Mouse (Mus musculus) gonadal fat pad, adult 2 months (tissue): ENCODE data around the gene Plxna1. TPM values are rescaled to one million over a fixed set of nuclear protein-coding genes. Genes with fewer than 3 reads are reported as not detected.

Experiments
- DNase-seq: peaks from one replicate; pipeline ENCODE4 v3.0.0-alpha.2; 2012; ENCODE audit warnings: low read depth
- polyA plus RNA-seq: library from polyadenylated mRNA; depleted of rRNA; stranded (reverse); fragments of >200 nt; gene quantifications from 2 replicates; pipeline ENCODE4 v1.2.3, GENCODE M21; 2012; rRNA removed

Gene Plxna1
- 46.1 and 54.6 TPM in 2 replicates for polyA plus RNA-seq

DNA sequence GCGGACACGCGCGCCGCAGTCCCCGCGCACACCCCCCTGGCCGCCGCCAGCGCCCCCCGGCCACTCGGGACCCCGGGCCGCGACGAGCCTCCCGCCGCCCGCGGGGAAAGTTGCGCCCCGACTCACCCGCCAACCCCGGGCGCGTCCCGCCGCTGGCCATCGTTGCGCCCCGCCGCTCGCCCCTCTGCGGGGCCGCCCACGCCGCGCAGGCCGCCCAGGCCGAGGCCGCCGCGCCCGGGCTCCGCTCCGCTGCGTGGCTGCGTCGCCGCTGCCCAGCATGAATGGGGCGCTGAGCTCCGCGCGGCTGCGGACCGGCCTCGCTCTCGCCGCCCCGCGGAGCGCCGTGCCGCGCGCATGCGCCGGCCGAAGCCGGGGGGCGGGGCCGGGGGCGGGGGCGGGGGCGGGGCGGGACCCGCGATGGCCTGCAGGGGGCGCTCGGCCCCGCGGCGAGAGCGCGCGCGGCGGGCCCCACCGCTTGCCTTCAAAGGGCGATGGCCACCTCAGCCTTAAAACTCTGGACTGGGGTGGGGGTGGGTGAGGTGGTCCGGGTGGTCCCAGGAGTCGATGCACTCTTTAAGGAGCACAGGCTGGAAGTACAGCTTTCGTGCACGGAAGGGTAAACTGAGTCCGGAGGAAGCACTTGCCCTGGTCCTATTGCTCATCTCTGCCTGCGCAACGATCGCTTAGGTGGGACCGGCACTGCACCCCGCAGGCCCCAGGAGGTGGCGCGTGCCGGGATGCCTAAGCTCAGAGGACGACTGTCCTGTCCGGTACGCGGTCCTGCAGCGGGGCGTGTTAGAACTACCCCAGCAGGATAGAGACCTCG is at the start of gene Plxna1:
Plxna1 (minus strand) TSS at position 340 of the 826 bp plus-strand sequence.
- DNase-seq = no peak

DNA sequence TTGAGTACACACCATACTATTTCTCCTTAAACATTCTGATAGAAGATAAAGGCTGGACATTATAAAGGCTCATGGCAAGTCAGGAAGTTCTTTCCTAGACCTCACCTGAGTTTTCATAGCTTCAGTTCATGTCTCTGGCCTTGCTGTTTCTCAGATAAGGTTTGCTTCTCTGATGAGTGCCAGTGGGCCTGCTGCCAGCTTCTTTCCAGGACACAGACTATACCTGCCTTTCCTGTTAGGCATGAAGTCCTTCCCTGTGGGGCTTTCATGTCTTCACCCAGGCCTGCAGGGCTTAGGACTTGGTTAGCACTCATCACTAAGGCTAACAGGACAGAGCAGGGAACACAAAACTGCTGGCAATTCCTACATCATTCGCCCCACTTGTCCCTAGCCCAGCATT is 46.6 kb upstream of the Plxna1 start:
- DNase-seq = no peak

DNA sequence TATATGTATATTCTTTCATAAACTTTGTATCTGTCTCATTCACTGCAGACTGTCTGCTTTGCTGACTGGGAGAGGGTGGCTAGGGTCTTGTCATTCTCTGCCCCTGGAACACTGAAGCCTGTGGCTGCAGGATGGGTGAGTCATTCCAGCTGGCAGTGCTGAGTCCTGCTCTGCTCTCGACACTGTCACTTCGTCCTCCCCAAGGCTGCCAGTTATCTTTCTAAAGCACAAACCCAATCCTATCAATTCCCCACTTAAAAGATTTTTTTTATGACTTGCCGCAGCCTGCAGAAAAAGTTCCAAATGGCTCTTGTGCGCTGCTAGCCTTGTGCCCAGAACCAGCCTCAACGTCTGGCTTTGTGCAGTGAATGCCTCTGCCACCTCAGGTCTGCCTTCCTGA is 45.8 kb upstream of the Plxna1 start:
- no peak for DNase-seq

DNA sequence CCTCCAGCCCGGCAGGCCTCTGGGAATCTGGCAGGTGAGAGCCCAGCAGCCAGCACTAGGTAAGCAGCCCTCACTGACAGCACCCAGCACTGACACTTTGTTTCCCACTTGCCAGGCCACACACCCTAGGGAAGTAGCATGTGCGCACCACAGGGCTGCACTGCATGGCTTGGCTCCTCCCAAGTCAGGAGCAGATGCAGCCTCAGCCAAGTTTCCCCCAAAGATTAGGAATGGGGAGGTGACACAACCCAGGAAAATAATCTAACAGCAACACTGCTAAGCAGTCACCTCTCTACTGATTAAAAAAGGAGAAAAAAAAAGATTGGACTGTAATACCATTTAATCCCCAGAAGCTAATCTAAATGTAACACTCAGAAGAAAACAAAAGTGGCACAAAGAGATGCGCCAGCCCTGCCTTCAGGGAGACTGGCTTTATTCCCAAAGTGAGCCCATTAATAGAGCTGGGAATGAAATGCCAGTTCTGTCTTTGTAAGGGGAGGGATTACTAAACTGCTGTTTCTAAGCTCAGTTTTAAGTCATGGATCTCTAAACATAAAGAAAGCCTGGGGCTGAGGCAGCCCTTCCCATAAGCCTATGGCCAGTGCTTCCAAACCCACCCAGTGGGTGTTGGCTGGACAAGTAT is 44.9 kb upstream of the Plxna1 start:
- peak; percentile 16 for DNase-seq

DNA sequence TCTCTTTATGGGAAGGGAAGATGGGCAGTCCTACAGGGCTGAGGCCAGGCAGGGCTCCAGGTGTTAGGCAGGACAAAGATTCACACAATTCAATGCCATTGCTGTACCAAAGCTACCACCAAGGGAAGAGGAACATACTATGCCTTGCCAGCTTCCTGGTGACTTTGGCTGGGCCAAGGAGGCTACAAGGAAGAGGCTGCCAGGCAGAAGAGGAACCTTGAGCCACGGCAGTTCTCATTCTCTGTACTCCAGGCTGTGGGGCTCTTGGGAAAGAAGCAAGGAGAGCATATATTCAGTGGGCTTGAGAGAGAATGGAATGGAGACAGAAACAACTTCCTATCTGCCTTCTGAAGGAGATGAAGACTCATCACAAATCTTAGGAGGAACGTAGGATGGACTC is 42.5 kb upstream of the Plxna1 start:
- no peak for DNase-seq

DNA sequence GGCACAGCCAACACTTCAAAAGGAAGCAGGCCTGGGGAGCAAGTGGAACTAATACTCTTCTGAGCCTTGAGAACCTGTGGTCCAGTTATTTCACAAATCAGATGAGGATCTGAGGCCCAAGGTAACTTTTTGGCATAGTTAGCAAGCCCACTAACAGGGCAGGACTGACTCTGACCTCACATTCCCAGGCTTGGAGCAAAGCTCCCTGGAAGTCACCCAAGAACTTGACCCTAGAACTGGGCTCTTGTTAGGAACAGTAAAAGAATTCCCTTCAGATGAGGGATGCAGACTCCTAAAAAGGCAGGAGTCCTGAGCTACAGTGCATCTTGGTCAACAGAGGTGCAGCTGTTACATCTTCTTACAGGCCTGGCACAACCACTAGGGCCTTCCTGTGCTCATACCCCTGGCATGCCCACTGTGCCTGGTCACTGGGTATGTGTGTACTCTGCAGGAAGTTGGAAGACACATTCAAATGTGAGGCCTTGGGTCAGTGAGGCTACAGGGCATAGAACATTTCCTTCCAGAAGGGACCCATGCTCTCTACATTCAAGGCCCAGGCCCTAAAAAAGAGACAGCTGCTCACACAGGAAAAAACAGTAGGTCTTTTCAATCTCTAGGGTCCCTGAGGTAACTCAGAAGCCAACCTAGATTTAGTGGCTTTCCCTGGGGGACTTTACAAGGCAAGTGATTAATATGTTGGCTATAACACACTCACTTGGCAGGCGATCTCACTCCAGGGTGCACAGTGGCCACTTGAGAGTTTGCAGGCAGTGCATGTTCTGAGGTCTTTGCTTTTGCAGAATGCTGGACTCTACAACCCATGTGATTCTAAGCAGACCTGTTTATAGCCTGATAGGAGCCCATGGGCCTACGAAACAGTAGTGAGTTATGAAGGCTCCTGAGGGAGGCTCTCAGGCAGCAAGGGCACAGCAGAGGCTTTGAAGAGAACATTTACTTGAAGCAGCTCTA is 41.1 kb upstream of the Plxna1 start:
- DNase-seq = no peak

DNA sequence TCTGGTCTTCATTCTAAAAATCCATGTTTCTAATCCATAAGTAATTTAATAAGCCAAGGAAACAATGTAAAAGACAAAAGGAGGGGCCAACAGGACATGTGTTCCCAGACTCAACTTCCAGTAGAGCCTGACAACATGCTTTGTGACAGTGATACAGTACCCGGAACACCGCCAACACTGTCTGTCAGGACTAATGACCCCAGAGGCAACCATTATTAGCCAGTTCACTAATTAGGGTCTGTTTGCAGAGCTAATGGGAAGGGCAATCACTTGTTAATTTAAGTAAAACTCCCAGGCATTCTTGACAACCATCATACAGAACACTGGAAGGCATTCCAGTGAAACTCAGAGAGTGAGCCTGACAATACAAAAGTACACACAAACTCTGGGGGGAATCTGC is 40.0 kb upstream of the Plxna1 start:
- DNase-seq = no peak

DNA sequence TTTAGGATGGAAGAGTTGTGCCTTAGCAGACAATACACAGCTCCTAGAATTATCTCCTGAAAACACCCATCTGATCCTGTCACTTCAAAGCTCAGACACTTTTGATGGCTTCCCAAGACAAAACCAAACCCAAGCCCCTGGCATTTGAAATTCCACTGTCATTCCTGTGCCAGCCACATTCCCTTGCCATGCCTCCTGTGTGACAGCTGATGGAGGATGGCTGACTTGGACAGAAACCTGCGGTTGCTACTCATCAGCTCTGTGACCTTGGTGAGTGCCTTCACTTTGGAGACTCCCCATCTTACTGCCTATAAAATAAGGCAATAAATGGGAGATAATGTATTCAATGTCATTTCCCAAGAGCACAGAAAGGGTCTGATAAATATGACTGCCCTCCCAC is 37.1 kb upstream of the Plxna1 start:
- no peak for DNase-seq

DNA sequence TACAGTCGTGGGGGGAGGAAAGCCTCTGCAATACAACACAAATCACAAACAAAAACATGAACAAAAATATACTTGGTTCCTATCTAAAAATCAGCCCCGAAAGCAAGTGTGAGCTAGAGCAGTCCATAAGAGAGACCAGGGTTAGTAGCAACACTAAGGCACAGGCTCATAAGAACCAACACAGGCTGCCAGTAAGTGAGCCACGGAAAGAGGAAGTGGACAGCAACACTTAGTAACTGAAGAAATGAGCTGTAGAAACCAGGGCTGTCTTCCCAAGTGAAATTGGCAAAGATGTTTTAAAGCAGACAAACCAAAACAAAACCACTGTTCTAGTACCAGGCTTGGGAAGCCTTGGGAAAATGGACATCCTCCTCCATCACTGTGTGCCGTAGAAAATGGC is 35.5 kb upstream of the Plxna1 start:
- DNase-seq = no peak

DNA sequence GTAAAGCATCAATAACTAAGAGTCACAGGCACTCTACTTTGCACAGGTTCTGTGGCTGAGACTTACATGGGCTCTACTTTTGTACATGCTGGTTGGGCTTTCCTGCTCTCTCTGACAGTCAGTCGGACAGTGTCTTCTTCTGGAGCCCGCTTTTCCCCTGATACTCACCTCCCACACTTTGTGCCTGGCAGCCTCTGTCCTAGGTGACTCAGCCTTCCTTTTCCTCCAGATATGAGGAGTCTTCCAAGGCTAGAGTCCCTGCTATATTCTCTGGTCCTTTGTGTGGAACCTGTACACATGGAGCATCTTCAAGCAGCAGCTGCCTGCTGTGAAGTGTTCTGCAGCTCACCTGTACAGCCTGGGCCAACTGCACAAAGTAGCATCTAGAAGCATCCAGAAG is 31.4 kb upstream of the Plxna1 start:
- no peak for DNase-seq

DNA sequence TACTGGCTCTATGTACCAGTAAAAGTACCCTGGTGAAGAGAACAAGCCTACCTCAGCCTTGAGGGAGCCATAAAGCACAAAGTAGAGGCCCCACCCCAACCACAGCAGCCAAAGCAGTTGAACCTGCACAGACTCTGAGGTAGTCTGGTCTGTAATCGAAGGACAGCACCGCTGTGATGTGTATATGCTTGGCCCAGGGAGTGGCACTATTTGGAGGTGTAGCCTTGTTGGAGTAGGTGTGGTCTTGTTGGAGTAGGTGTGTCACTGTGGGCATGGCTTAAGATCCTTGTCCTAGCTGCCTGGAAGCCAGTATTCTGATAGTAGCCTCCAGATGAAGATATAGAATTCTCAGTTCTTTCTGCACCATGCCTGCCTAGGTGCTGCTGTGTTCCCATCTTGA is 29.8 kb upstream of the Plxna1 start:
- DNase-seq = no peak

DNA sequence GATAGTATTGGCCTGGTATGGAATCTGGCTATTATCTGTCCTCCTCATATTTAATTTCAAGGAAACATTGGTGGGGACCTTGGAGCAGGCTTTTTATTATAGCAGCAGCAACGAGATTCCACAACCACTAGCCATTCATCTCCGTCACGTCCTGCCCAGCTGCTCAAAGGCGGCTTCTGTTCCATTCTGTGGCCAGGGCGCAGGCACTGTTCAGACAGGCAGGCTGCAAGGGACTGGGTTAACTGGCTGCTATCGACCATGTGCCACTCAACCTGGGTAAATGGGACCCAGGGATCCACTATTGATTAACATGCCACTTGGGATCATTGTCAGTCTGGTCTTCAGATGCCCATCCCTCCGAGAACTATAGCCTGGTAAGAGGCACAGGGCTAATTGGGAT is 27.4 kb upstream of the Plxna1 start:
- no peak for DNase-seq

DNA sequence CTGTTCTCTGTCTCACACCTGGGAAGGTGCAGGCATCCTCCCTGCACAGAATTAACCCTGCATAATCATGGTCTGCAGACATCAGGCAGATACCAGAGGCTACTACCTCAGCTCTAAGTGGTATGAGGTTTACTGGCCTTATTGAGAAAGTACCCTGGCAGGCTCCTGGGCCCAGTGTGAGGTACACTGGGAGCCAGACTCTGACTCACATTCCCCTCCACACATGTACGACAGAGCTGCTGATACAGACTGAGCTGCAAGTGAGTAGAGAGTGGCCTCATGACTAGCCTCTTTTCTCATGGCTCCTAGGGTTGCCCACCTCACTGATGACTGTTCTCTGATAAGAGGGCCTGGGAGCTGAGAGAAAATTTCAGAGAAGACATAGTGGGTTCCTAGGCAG is 24.5 kb upstream of the Plxna1 start:
- DNase-seq = no peak

DNA sequence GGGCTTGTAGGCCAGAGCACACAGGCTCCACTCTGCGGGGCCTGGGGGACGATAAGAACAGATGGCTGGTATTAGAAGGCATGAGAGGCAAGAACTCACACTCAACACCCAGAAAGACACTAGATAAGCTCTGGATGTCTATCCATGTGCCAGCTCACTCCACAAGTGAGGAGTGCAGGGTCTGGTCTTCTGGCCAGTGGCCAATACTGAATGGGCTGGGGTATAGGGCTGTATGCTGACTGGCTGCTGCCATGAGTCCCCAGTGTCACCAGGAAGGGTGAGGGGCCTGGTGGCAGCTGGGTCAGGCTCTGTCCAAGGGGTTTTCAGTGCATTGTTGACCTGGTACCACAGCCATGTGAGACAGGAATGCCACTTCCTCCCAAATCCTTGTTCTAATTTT is 22.3 kb upstream of the Plxna1 start:
- DNase-seq = no peak

DNA sequence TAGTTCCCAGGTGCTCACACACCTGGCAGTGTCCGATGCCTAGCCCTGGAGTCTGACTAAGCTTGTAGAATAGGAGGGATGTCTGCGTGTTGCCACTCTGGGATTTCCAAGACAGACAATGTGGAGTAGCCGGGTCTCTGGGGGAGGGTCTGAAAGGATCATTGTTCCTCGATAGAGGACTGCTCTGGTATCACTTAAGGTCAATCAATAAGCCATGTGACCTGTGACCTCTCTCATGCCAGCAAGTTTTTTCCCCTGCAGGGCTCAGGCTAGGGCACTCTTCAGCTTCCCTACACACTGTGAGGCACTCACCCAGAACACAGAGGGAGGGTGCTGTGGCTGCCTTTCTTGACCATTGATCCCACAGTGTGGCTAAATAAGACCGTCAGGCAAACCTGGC is 19.4 kb upstream of the Plxna1 start:
- no peak for DNase-seq

DNA sequence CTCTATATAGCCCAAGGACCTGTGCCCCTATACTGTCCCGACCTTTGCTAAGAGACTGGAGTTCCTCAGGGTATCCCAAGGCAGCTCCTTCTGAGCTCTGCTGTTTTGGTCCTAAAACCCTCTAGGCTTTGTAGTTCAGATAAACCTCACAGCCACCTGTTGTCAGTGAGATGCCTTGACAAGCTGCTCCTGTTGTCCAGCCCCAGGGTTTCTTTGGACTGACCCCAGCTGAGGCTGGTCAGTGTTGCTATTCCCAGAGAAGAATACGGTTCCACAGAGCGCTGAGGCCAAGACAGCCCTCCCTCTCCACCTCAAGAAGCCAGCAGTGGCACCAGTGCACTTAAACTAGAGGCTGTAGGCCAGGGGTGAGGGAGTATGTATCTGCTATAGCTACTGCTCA is 18.8 kb upstream of the Plxna1 start:
- DNase-seq = no peak

DNA sequence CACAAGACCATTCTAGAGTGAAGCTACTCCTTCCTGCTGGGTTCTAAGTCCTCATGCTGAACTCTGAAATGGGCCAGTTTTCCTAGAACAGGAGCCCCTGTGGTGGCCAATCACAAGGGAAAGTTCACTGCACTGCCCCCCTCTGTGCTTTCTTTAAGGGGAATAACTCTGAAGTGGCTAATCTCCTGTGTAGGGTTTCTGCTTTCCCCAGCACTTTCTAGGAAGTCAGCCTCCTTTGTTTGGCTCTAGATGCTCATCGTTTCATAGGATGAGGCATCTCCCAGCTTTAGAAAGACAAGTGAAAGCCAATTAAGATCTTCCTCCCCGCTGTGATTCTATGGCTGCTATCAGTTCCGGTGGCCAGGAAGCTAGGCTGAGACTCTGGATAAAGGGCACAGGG is 18.3 kb upstream of the Plxna1 start:
- no peak for DNase-seq

DNA sequence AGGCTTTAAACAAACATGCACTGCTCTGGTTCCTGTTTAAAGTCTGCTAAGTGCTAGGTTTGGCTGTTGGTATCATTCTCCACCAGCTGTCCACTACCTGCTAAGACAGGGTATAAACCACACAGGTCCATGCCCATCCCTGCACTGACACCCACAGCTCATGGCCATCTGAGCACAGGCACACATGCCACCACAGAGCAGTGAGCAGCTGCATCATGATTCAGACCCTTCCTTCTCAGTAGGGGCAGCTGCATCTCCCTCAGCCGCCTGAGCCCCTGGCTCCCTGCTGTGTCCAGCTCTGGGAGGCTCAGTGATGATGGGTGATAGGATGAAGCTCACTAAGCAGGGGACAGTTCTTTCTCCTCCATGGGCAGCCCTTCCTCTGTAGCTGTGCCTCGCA is 15.8 kb upstream of the Plxna1 start:
- no peak for DNase-seq

DNA sequence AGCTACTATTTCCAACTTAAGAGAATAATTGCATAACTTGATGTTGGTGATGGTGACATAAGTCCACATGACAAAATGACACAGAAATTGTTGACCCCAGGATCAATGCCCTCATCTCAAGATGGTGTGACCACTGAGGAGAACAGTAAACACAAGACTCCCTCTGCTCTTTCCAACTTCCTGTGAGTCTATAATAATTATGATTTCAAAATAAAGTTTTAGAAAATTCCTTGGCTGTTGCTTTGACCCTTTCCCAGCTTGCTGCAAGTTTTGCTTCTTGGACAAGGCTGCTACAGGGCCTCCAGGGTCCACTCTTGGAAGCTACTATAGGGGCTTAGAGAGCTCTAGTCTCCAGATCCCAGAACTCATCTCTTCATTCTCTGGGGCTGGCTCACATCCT is 6.4 kb upstream of the Plxna1 start:
- DNase-seq = no peak

DNA sequence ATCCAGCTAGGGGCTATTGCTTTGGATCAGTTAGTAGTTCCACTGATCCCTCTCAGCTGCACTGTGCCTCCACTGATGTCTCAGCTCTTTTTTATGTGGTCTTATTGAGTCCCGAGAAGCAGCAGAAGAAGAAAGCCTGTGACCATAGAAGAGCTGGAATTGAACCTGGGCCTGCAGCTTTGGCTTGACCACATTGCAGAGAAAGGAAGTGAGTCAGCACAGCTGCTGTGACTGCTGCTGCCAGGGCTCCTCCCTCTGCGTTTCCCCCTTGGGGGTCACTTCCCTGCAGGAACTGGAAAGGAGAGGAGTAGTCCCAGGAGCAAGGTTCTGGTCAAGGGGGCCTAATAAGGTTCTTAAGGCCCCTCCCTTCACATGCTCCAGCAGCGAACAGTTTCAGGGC is 1.9 kb upstream of the Plxna1 start:
- no peak for DNase-seq

DNA sequence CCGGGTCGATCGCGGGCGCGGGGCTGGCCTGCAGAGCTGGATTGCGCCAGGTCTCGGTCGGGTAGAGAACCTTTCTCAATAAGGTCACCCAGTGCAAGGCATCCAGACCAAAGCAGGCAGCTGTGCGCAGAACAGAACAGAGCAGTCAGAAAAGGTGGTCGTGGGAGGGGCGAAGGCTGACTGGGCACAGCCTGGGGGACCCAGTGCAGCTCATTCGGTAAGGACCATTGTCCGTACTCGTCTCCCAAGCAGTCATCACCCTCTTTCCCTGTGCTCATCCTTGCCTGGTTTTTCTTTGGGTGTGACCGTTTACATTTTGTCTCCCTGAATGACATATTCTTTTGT is 659 bp upstream of the Plxna1 start:
- DNase-seq = no peak

DNA sequence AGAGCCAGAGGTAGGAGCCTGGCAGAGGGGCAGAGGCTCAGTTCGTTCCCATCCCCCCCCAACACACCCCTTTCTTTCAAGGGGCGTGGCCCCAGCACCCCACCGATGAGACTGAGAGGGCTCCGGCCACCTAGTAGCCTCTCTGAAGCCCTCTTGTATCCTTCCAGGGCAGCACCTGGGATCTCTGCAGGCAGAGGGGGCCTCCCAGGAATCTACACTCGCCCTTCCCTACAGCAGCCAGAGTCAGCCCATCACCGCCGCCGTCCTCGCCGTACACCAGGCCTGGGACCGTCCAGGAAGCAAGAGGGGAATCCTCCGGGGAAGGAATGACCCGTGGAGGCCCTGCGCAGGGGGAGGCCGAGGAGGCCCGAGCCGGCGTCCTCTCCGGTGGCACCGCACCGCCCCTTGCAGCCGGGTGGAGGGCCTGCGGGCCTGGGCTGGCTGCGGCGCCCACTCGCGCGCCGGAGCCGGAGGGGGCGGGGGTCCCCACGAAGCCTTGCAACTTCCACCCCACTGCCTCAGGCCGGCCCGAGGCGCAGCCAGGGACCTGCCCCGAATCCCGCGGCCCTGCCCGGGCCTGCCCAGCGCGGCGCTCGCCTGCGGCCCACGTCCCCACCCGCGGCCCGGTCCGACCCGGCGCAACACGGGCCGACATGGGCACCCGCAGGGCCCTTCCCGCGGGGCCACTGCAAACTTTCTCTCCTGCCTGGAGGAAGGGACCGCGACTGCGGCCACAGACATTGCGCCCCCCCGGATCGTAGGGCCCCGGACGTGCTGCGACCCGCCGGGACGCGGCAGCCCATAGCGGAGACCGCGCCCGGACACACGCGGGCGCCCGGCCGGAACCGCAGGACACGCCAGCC is 771 bp downstream of the Plxna1 start:
- DNase-seq = no peak
